Comparison of ENCODE assay signal across 8 mouse cellular contexts in the genomic region with DNA sequence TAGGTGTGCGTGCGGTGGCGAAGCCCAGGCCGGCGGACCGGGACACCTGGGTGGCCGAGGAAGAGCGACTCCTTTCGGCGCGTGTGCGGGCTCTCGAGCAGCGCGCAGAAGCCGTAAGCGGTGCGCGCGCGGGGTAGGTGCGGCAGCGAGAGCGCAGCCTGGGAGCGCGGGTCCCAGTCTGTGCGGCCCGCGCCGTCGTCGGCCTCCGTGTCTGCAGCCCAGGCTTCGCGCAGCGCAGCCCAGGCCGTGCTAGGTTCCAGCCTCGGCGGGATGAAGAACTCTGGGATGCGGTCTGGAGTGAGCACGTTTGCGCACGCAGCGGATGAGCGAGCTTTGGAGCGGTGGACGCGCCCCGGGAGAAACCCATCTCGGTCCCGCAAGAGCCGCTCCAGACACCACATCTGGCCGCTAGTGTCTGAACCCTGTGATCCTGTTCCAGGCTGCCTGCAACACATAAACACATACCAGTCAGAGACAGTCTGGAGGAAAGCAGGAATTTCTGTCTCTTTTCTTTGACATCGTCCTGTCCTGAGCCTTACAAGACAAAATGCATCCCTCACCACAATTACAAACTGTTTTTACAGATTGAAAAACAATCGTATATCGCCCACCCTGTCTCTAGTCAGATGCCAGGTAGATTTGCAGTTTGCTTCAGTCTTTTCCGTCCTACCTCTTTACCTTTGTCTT. TPM values are rescaled to one million over a fixed set of nuclear protein-coding genes. Genes with fewer than 3 reads are reported as not detected.
A peak's percentile ranks its signal among the peaks of the same experiment; 100 is the strongest.
DNase-seq lines count a peak whose midpoint lies in the region; ATAC-seq and TF ChIP-seq lines count a peak whose summit lies in the region.

No protein-coding gene starts in this region.

- DNase-seq in kidney, adult 11 months, result no peak
- DNase-seq in adrenal gland, postnatal 36 days, result peak; percentile 23 to 24
- peak; percentile 65 for DNase-seq in forebrain, embryonic 11.5 days (ENCODE audit: low spot score)
- peak; percentile 65 for DNase-seq in limb, embryonic 11.5 days (ENCODE audit: low spot score)
- DNase-seq in midbrain, postnatal 0 days (ENCODE audit: low spot score), result peak; percentile 37
- DNase-seq in c-Kit-positive CD71-positive TER-119-positive erythroid progenitor cells, embryonic 14.5 days (ENCODE audit: low spot score), result no peak
- DNase-seq in urinary bladder, adult 2 months (ENCODE audit: low spot score), result no peak

- peak overlapping the region; percentile 61 for H3K4me3 ChIP-seq in kidney, embryonic 15.5 days (replicated peaks)
- H3K4me3 ChIP-seq in forebrain, embryonic 11.5 days (ENCODE audit: low read depth, low read length), result peak overlapping the region; percentile 43
- peak overlapping the region; percentile 51 for H3K4me3 ChIP-seq in limb, embryonic 11.5 days (ENCODE audit: low read depth, low read length)
- peak overlapping the region; percentile 46 for H3K4me3 ChIP-seq in midbrain, postnatal 0 days (ENCODE audit: low read depth, low read length)

- H3K36me3 ChIP-seq in kidney, embryonic 15.5 days, result no peaks in the 10 kb centered on the region
- H3K36me3 ChIP-seq in forebrain, embryonic 11.5 days (ENCODE audit: control insufficient read depth, insufficient read depth, low read length), result no peaks in the 10 kb centered on the region
- H3K36me3 ChIP-seq in limb, embryonic 11.5 days (ENCODE audit: control insufficient read depth, insufficient read depth, low read length), result no peaks in the 10 kb centered on the region
- no peaks in the 10 kb centered on the region for H3K36me3 ChIP-seq in midbrain, postnatal 0 days (ENCODE audit: insufficient read depth, low read length)

- peak overlapping the region; percentile 95 for H3K4me2 ChIP-seq in kidney, embryonic 15.5 days
- peak overlapping the region; percentile 71 for H3K4me2 ChIP-seq in forebrain, embryonic 11.5 days (ENCODE audit: low read depth, low read length, severe bottlenecking)
- H3K4me2 ChIP-seq in limb, embryonic 11.5 days (ENCODE audit: low read depth, severe bottlenecking), result peak overlapping the region; percentile 91
- H3K4me2 ChIP-seq in midbrain, postnatal 0 days (ENCODE audit: low read depth, low read length, poor library complexity, severe bottlenecking), result peak overlapping the region; percentile 55

- H3K27me3 ChIP-seq in kidney, embryonic 15.5 days, result peaks cover 55% of the 10 kb centered on the region
- H3K27me3 ChIP-seq in forebrain, embryonic 11.5 days (ENCODE audit: control insufficient read depth, insufficient read depth, low read length), result peaks cover 45% of the 10 kb centered on the region
- peaks cover 24% of the 10 kb centered on the region for H3K27me3 ChIP-seq in limb, embryonic 11.5 days (ENCODE audit: control insufficient read depth, insufficient read depth, low read length)
- H3K27me3 ChIP-seq in midbrain, postnatal 0 days (ENCODE audit: insufficient read depth, low read length), result peaks cover 22% of the 10 kb centered on the region; the same call in 1 of the 2 replicates

- H3K9me3 ChIP-seq in kidney, embryonic 15.5 days (replicated peaks), result no peaks in the 10 kb centered on the region
- H3K9me3 ChIP-seq in forebrain, embryonic 11.5 days (ENCODE audit: control insufficient read depth, low read length), result no peaks in the 10 kb centered on the region
- H3K9me3 ChIP-seq in limb, embryonic 11.5 days (ENCODE audit: control insufficient read depth, low read length), result no peaks in the 10 kb centered on the region
- H3K9me3 ChIP-seq in midbrain, postnatal 0 days (ENCODE audit: low read length), result no peaks in the 10 kb centered on the region

- H3K27ac ChIP-seq in kidney, embryonic 15.5 days, result no peak overlapping the region
- H3K27ac ChIP-seq in forebrain, embryonic 11.5 days (ENCODE audit: low read depth, low read length), result no peak overlapping the region
- H3K27ac ChIP-seq in limb, embryonic 11.5 days (replicated peaks; ENCODE audit: low read depth, low read length), result no peak overlapping the region
- H3K27ac ChIP-seq in midbrain, postnatal 0 days (ENCODE audit: low read depth, low read length), result 0 out of 2 replicates have a peak overlapping the region, but pooled peaks have one; percentile 20

- WGBS in kidney, embryonic 15.5 days, result 1% methylated on average over 57 of the region's 57 CpGs
- WGBS in forebrain, embryonic 11.5 days, result 1% methylated on average over 57 of the region's 57 CpGs
- WGBS in limb, embryonic 11.5 days, result 1% methylated on average over 57 of the region's 57 CpGs
- WGBS in midbrain, postnatal 0 days, result 1% methylated on average over 54 of the region's 57 CpGs

- peak; percentile 27 for ATAC-seq in kidney, embryonic 15.5 days (replicated peaks; ENCODE audit: low FRiP score)
- peak; percentile 18; the same call in 1 of the 2 replicates for ATAC-seq in forebrain, embryonic 11.5 days (replicated peaks; ENCODE audit: low FRiP score)
- ATAC-seq in limb, embryonic 11.5 days (ENCODE audit: insufficient number of reproducible peaks, low FRiP score, low TSS enrichment, low read depth), result peak; percentile 58
- ATAC-seq in midbrain, postnatal 0 days (ENCODE audit: low FRiP score), result peak; percentile 64

- H3K9ac ChIP-seq in kidney, embryonic 15.5 days, result peak overlapping the region; percentile 27
- H3K9ac ChIP-seq in forebrain, embryonic 11.5 days (ENCODE audit: low read length), result no peak overlapping the region; the same call in 1 of the 2 replicates
- H3K9ac ChIP-seq in limb, embryonic 11.5 days (ENCODE audit: low read length), result peak overlapping the region; percentile 45; the same call in 1 of the 2 replicates
- peak overlapping the region; percentile 29 for H3K9ac ChIP-seq in midbrain, postnatal 0 days (replicated peaks; ENCODE audit: low read length, poor library complexity, severe bottlenecking)

- no peak for TF ChIP-seq CTCF in midbrain, postnatal 0 days (IDR thresholded peaks at IDR 0.05)

- peaks cover 31% of the 10 kb centered on the region for H3K4me1 ChIP-seq in kidney, embryonic 15.5 days
- H3K4me1 ChIP-seq in forebrain, embryonic 11.5 days (replicated peaks; ENCODE audit: control insufficient read depth, insufficient read depth, low read length), result peaks cover 11% of the 10 kb centered on the region; the same call in 1 of the 2 replicates
- 0 out of 2 replicates have a peak, but pooled peaks cover 9% of the 10 kb centered on the region for H3K4me1 ChIP-seq in limb, embryonic 11.5 days (ENCODE audit: control insufficient read depth, insufficient read depth, low read length)
- no peaks in the 10 kb centered on the region for H3K4me1 ChIP-seq in midbrain, postnatal 0 days (ENCODE audit: insufficient read depth, low read length)

RNA-seq across cellular contexts. Expression of a gene that starts 0.6 kb away (rescaled TPM):
- 1.1 and 1.6 TPM in 2 replicates for polyA plus RNA-seq in kidney, embryonic 15.5 days (2015; fragmentation: Nextera tagmentation; extraction: Ambion mirVana)
- total RNA-seq in adrenal gland, postnatal 36 days (2021), result not detected
- 0.13 and 0.25 TPM in 2 replicates for polyA plus RNA-seq in forebrain, embryonic 11.5 days (2014; fragmentation: Nextera tagmentation; extraction: Ambion mirVana)
- polyA plus RNA-seq in limb, embryonic 11.5 days (2014; fragmentation: Nextera tagmentation; extraction: Ambion mirVana), result 0.11 and 0.23 TPM in 2 replicates
- 0.71 and 0.99 TPM in 2 replicates for total RNA-seq in midbrain, postnatal 0 days (2014; rRNA removed)
- 0.68 and 0.70 TPM in 2 replicates for polyA plus RNA-seq in midbrain, postnatal 0 days (2015; fragmentation: Nextera tagmentation; extraction: Ambion mirVana)
- polyA plus RNA-seq in urinary bladder, adult 2 months (2012; rRNA removed), result 0.48 and 0.59 TPM in 2 replicates

RNA-seq across cellular contexts. Expression of a gene that starts 8.7 kb away (rescaled TPM):
- 4.1 and 4.3 TPM in 2 replicates for polyA plus RNA-seq in kidney, embryonic 15.5 days (2015; fragmentation: Nextera tagmentation; extraction: Ambion mirVana)
- total RNA-seq in adrenal gland, postnatal 36 days (2021), result 10 to 100 TPM; 43.6 to 70.3 TPM
- 5.6 and 7.1 TPM in 2 replicates for polyA plus RNA-seq in forebrain, embryonic 11.5 days (2014; fragmentation: Nextera tagmentation; extraction: Ambion mirVana)
- polyA plus RNA-seq in limb, embryonic 11.5 days (2014; fragmentation: Nextera tagmentation; extraction: Ambion mirVana), result 3.1 and 4.6 TPM in 2 replicates
- 31.5 and 42.8 TPM in 2 replicates for total RNA-seq in midbrain, postnatal 0 days (2014; rRNA removed)
- 6.8 and 8.4 TPM in 2 replicates for polyA plus RNA-seq in midbrain, postnatal 0 days (2015; fragmentation: Nextera tagmentation; extraction: Ambion mirVana)
- 18.8 and 19.7 TPM in 2 replicates for polyA plus RNA-seq in urinary bladder, adult 2 months (2012; rRNA removed)

Comparison
In these comparisons a context has a peak if more than half of its experiments do, and no peak if none do; other contexts are left out.
1. DNase-seq: peak in adrenal gland, postnatal 36 days (2 of 2), forebrain, embryonic 11.5 days (single experiment), limb, embryonic 11.5 days (single experiment) and midbrain, postnatal 0 days (single experiment); none in kidney, adult 11 months (single experiment), c-Kit-positive CD71-positive TER-119-positive erythroid progenitor cells, embryonic 14.5 days (single experiment) and urinary bladder, adult 2 months (single experiment).
2. Peak in every context shown above with its lines, with median percentiles within 50 percentile points of each other: ATAC-seq, H3K4me2 ChIP-seq and H3K4me3 ChIP-seq.